Mouse (Mus musculus): ENCODE results near the gene Cdkn2d.
A peak's percentile ranks its signal among the peaks of the same experiment; 100 is the strongest.

GRCm38 (mm10) chr9:21265000-21265561 lies 26.1 kb downstream of the Cdkn2d start, which contains the start of gene Atg4d:
- TF ChIP-seq CTCF (IDR thresholded peaks at IDR 0.05; ENCODE audit: control insufficient read depth, insufficient read depth, insufficient replicate concordance, low read depth, low read length) (no peak), POLR2A (IDR thresholded peaks at IDR 0.05; ENCODE audit: control insufficient read depth, low read depth, low read length) (peak; percentile 86)

Data from testis, adult 2 months (tissue).